Mouse (Mus musculus) intestine, embryonic 16.5 days (tissue): ENCODE data around the gene Cyp2r1. TPM values are rescaled to one million over a fixed set of nuclear protein-coding genes. Genes with fewer than 3 reads are reported as not detected.

ENCODE experiments used
- ATAC-seq: fragments of 200-750 bp; cut with Nextera tagmentation; 2 replicates; pipeline ENCODE4 v1.8.0; 2017; ENCODE audit warnings: moderate TSS enrichment, moderate library complexity
- H3K27ac ChIP-seq: fragments of 300-500 bp; sonication (generic); 2 replicates; pipeline ENCODE4 v1.5.1; 2014; ENCODE audit warnings: mild to moderate bottlenecking, low read length
- H3K27me3 ChIP-seq: fragments of 300-500 bp; sonication (generic); replicated peaks from 2 replicates; pipeline ENCODE4 v1.6.1; 2014; ENCODE audit warnings: low read length, control low read depth, mixed read lengths; ENCODE audit not compliant: control insufficient read depth, insufficient read depth
- H3K36me3 ChIP-seq: fragments of 300-500 bp; sonication (generic); 2 replicates; pipeline ENCODE4 v1.6.1; 2014; ENCODE audit warnings: low read length, control low read depth; ENCODE audit not compliant: control insufficient read depth, insufficient read depth
- H3K4me1 ChIP-seq: fragments of 300-500 bp; sonication (generic); 2 replicates; pipeline ENCODE4 v1.6.1; 2014; ENCODE audit warnings: low read length, control low read depth, mixed read lengths; ENCODE audit not compliant: control insufficient read depth, insufficient read depth
- H3K4me2 ChIP-seq: fragments of 300-500 bp; sonication (generic); 2 replicates; pipeline ENCODE4 v1.6.1; 2014; ENCODE audit warnings: low read depth, low read length, control low read depth
- H3K4me3 ChIP-seq: fragments of 300-500 bp; sonication (generic); 2 replicates; pipeline ENCODE4 v1.5.1; 2014; ENCODE audit warnings: mild to moderate bottlenecking, low read length
- H3K9ac ChIP-seq: fragments of 300-500 bp; sonication (generic); 2 replicates; pipeline ENCODE4 v1.6.1; 2014; ENCODE audit warnings: low read depth, low read length
- H3K9me3 ChIP-seq: fragments of 300-500 bp; sonication (generic); 2 replicates; pipeline ENCODE4 v1.6.1; 2016; ENCODE audit warnings: low read length, control low read depth; ENCODE audit not compliant: control insufficient read depth
- WGBS: fragments of 180-500 bp; shearing (Covaris S2); extraction: QIAGEN DNeasy Blood & Tissue Kit; methylation state at CpG from one replicate; pipeline ENCODE4 v1.1.7; 2014; 5-methylcytosine and 5-hydroxymethylcytosine counted together
- polyA plus RNA-seq: library from polyadenylated mRNA; unstranded; fragments of >200 nt; fragmentation: Nextera tagmentation; extraction: Ambion mirVana; gene quantifications from 2 replicates; pipeline ENCODE4 v1.2.1, GENCODE M21; 2015

The Cyp2r1 gene
- polyA plus RNA-seq, 1 experiment from 2014 or later = 2.0 TPM

DNA sequence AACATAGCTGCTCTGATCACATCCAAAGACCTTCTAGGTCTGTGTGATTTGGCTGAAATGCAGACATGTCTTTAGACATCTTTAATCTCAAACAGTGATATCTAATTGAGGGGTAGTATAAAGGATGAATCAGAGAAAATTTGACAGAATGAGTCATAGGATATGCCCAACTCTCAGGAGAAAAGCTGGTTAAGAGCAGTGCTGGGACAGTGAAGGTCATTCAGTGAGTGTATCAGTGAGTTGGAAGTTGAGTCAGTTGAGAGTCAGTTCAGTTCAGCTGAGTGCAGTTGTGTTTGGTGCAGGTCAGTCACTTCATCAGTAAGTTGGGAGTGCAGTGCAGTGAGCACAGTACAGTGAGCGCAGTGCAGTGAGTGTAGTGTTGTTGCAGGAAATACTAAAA lies 42.6 kb downstream of the Cyp2r1 start:
- Histone ChIP-seq H3K4me3 (no peak overlapping the region), H3K9ac (no peak overlapping the region), H3K36me3 (no peaks in the 10 kb centered on the region), H3K27me3 (no peaks in the 10 kb centered on the region), H3K4me2 (no peak overlapping the region), H3K27ac (no peak overlapping the region), H3K4me1 (no peaks in the 10 kb centered on the region), H3K9me3 (no peaks in the 10 kb centered on the region)
- ATAC-seq = no peak
- whole genome bisulfite sequencing = 100% methylated on average over 1 of the region's 1 CpGs

DNA sequence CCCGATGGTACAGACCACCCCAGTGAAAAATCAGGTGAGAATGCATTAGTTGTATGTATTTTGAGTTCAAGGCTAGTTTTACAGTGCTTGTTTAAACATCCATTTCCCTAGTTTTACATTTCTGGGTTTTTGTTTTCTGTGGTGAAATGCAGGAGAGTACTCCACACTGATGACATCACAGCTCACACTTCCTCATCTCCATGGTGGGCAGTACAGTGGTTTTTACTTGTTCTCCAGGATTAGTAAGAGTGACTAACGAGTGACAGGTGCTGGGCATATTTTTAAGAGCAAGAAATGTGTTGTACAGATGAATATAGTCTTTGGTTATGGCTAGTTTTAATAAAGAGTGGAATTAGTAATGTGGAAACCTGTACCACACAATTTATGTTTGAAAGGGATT lies 53.9 kb downstream of the Cyp2r1 start:
- no peaks in the 10 kb centered on the region for H3K27me3 ChIP-seq
- no peak overlapping the region for H3K27ac ChIP-seq
- H3K4me2 ChIP-seq = no peak overlapping the region
- no peak overlapping the region for H3K9ac ChIP-seq
- H3K4me1 ChIP-seq = no peaks in the 10 kb centered on the region
- H3K9me3 ChIP-seq = no peaks in the 10 kb centered on the region
- 85% methylated on average over 2 of the region's 2 CpGs for WGBS
- no peak overlapping the region for H3K4me3 ChIP-seq
- no peak for ATAC-seq
- H3K36me3 ChIP-seq = no peaks in the 10 kb centered on the region

Other genes starting within 250 kb of the Cyp2r1 start
- 1.3 and 1.5 TPM in 2 replicates for gene Pde3b, start 147.7 kb downstream of the Cyp2r1 start, polyA plus RNA-seq
- 1.5 TPM in 2 replicates for gene Calca, start 73.4 kb upstream of the Cyp2r1 start, polyA plus RNA-seq
- gene Calcb, start 155.7 kb upstream of the Cyp2r1 start, polyA plus RNA-seq = 2.9 and 3.4 TPM in 2 replicates
- 17.8 and 18.1 TPM in 2 replicates for gene Insc, start 180.7 kb upstream of the Cyp2r1 start, polyA plus RNA-seq